Mouse (Mus musculus): ENCODE results near the gene Prkaca. TPM values are rescaled to one million over a fixed set of nuclear protein-coding genes. Genes with fewer than 3 reads are reported as not detected.

Gene Prkaca
- total and polyA plus RNA-seq, 3 experiments, result 14.0 to 27.3 (median 18.5) TPM

GRCm38 (mm10) chr8:84025863-84026262 lies 53.1 kb downstream of the Prkaca start:
- no peak for TF ChIP-seq USF2 (conservative IDR thresholded peaks at IDR 0.05; ENCODE audit: low read depth, low read length)

DNA sequence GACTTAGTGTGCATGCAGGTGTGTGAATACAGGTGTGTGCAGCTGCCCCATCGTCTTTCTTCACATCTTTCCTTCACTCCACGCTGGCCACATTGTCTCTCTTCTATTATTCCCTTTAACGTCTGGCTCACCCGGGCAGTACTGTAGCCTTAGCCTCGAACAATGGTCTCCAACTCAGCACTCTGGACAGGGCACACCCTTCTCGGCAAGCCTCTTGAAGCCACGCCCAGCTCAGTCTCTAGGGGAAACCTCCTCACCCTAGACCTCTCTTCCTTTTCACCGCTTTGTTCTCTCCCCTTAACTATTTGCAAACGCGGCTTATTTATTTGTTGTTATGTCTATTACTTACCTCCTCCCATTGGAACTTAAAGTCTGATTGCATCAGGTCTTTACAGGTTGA lies 54.7 kb downstream of the Prkaca start:
- peaks cover 2 to 4% of the 10 kb centered on the region in 2 experiments; a peak in 3 of 4 replicates for H3K4me1 ChIP-seq (ENCODE audit: control insufficient read depth in 1 of 2, insufficient read depth in 2 of 2)
- in situ Hi-C loops (cut with MboI; ENCODE audit: low pct_ligation_motif_present, low pct_unique_long_range_greater_than_20kb, low sequenced_read_pairs), result loop anchor here (25.0 kb wide), 1 partner anchor 310 kb away; no protein-coding TSS in a partner anchor
- no peaks in the 10 kb centered on the region for H3K79me2 ChIP-seq (replicated peaks; ENCODE audit: control insufficient read depth, extremely low read depth, insufficient read depth, poor library complexity, severe bottlenecking)
- peaks cover 0 to 23% of the 10 kb centered on the region in 2 experiments for H3K36me3 ChIP-seq (replicated peaks in 1 of 2; ENCODE audit: control insufficient read depth in 1 of 2, insufficient read depth in 1 of 2, low read length in 1 of 2)
- H3K27ac ChIP-seq (ENCODE audit: insufficient read depth, low read depth), result no peak overlapping the region
- peak; percentile 48 for DNase-seq (ENCODE audit: extremely low read depth)
- dilution Hi-C loops (cut with MboI; ENCODE audit: extremely low pct_ligation_motif_present, extremely low pct_unique_long_range_greater_than_20kb, low sequenced_read_pairs), result no loop called here
- H3K9ac ChIP-seq (ENCODE audit: insufficient read depth, low read depth), result no peak overlapping the region
- H3K9me3 ChIP-seq (replicated peaks; ENCODE audit: low read length), result no peaks in the 10 kb centered on the region
- no peak overlapping the region for H3K4me2 ChIP-seq (ENCODE audit: insufficient read depth, low read depth, poor library complexity, severe bottlenecking)
- peaks cover 9% of the 10 kb centered on the region for H3K27me3 ChIP-seq (replicated peaks)
- H3K4me3 ChIP-seq (replicated peaks in 1 of 3; ENCODE audit: low read depth in 2 of 3, low read length in 2 of 3, poor library complexity in 1 of 3), result no peak overlapping the region
- TF ChIP-seq ZKSCAN1 (IDR thresholded peaks at IDR 0.05; ENCODE audit: borderline replicate concordance, low read depth, low read length), result no peak
- TF ChIP-seq EP300 (IDR thresholded peaks at IDR 0.05; ENCODE audit: low read length), result no peak
- no peak for TF ChIP-seq NRF1 (IDR thresholded peaks at IDR 0.05; ENCODE audit: low read depth, low read length)
- no peak for TF ChIP-seq USF2 (conservative IDR thresholded peaks at IDR 0.05; ENCODE audit: low read depth, low read length)
- no peak for TF ChIP-seq ZC3H11A (IDR thresholded peaks at IDR 0.05; ENCODE audit: low read depth, low read length)
- no peak for TF ChIP-seq RCOR1 (conservative IDR thresholded peaks at IDR 0.05; ENCODE audit: low read depth, low read length)
- TF ChIP-seq MXI1 (IDR thresholded peaks at IDR 0.05; ENCODE audit: low read depth, low read length), result no peak
- no peak for TF ChIP-seq PAX5 (IDR thresholded peaks at IDR 0.05; ENCODE audit: low read length)

More at GRCm38 (mm10) chr8:84025863-84026262, 53.1 kb downstream of the Prkaca start:
- no peaks in the 10 kb centered on the region for H3K9me3 ChIP-seq (replicated peaks; ENCODE audit: low read length)
- dilution Hi-C loops (cut with MboI; ENCODE audit: extremely low pct_ligation_motif_present, extremely low pct_unique_long_range_greater_than_20kb, low sequenced_read_pairs), result no loop called here
- peaks cover 13% of the 10 kb centered on the region for H3K27me3 ChIP-seq (replicated peaks)
- no peak overlapping the region for H3K9ac ChIP-seq (ENCODE audit: insufficient read depth, low read depth)
- no peak overlapping the region for H3K4me2 ChIP-seq (ENCODE audit: insufficient read depth, low read depth, poor library complexity, severe bottlenecking)
- H3K4me1 ChIP-seq (ENCODE audit: control insufficient read depth in 1 of 2, insufficient read depth in 2 of 2), result peaks cover 2 to 4% of the 10 kb centered on the region in 2 experiments; a peak in 3 of 4 replicates
- H3K4me3 ChIP-seq (replicated peaks in 1 of 3; ENCODE audit: low read depth in 2 of 3, low read length in 2 of 3, poor library complexity in 1 of 3), result no peak overlapping the region
- H3K79me2 ChIP-seq (replicated peaks; ENCODE audit: control insufficient read depth, extremely low read depth, insufficient read depth, poor library complexity, severe bottlenecking), result no peaks in the 10 kb centered on the region
- no peak overlapping the region for H3K27ac ChIP-seq (ENCODE audit: insufficient read depth, low read depth)
- peaks cover 0 to 10% of the 10 kb centered on the region in 2 experiments for H3K36me3 ChIP-seq (replicated peaks in 1 of 2; ENCODE audit: control insufficient read depth in 1 of 2, insufficient read depth in 1 of 2, low read length in 1 of 2)
- in situ Hi-C loops (cut with MboI; ENCODE audit: low pct_ligation_motif_present, low pct_unique_long_range_greater_than_20kb, low sequenced_read_pairs), result loop anchor here (25.0 kb wide), 1 partner anchor 311 kb away; no protein-coding TSS in a partner anchor
- DNase-seq (ENCODE audit: extremely low read depth), result no peak

GRCm38 (mm10) chr8:84029272-84029671 lies 56.5 kb downstream of the Prkaca start:
- no peaks in the 10 kb centered on the region for H3K79me2 ChIP-seq (replicated peaks; ENCODE audit: control insufficient read depth, extremely low read depth, insufficient read depth, poor library complexity, severe bottlenecking)
- peaks cover 1% of the 10 kb centered on the region for H3K27me3 ChIP-seq (replicated peaks)
- peaks cover 2 to 4% of the 10 kb centered on the region in 2 experiments; a peak in 3 of 4 replicates for H3K4me1 ChIP-seq (ENCODE audit: control insufficient read depth in 1 of 2, insufficient read depth in 2 of 2)
- dilution Hi-C loops (cut with MboI; ENCODE audit: extremely low pct_ligation_motif_present, extremely low pct_unique_long_range_greater_than_20kb, low sequenced_read_pairs), result no loop called here
- DNase-seq (ENCODE audit: extremely low read depth), result peak; percentile 19
- H3K27ac ChIP-seq (ENCODE audit: insufficient read depth, low read depth), result no peak overlapping the region
- no peaks in the 10 kb centered on the region for H3K9me3 ChIP-seq (replicated peaks; ENCODE audit: low read length)
- H3K36me3 ChIP-seq (replicated peaks in 1 of 2; ENCODE audit: control insufficient read depth in 1 of 2, insufficient read depth in 1 of 2, low read length in 1 of 2), result peaks cover 0 to 38% of the 10 kb centered on the region in 2 experiments
- no peak overlapping the region for H3K4me2 ChIP-seq (ENCODE audit: insufficient read depth, low read depth, poor library complexity, severe bottlenecking)
- in situ Hi-C loops (cut with MboI; ENCODE audit: low pct_ligation_motif_present, low pct_unique_long_range_greater_than_20kb, low sequenced_read_pairs), result loop anchor here (25.0 kb wide), 1 partner anchor 308 kb away; no protein-coding TSS in a partner anchor
- H3K4me3 ChIP-seq (replicated peaks in 1 of 3; ENCODE audit: low read depth in 2 of 3, low read length in 2 of 3, poor library complexity in 1 of 3), result no peak overlapping the region
- no peak overlapping the region for H3K9ac ChIP-seq (ENCODE audit: insufficient read depth, low read depth)
- TF ChIP-seq NRF1 (IDR thresholded peaks at IDR 0.05; ENCODE audit: low read depth, low read length) (no peak), GABPA (IDR thresholded peaks at IDR 0.05; ENCODE audit: insufficient replicate concordance, low read depth, low read length) (no peak), CTCF (conservative IDR thresholded peaks at IDR 0.05 in 1 of 2, IDR thresholded peaks at IDR 0.05 in 1 of 2; ENCODE audit: low read depth in 2 of 2, low read length in 2 of 2) (no peak), ZC3H11A (IDR thresholded peaks at IDR 0.05; ENCODE audit: low read depth, low read length) (no peak), ETS1 (conservative IDR thresholded peaks at IDR 0.05; ENCODE audit: low read depth, low read length) (no peak), JUN (IDR thresholded peaks at IDR 0.05; ENCODE audit: insufficient read depth, low read depth, low read length) (no peak), SIN3A (IDR thresholded peaks at IDR 0.05; ENCODE audit: low read length) (no peak), CHD2 (IDR thresholded peaks at IDR 0.05; ENCODE audit: low read length) (no peak), MEF2A (IDR thresholded peaks at IDR 0.05; ENCODE audit: borderline replicate concordance, low read depth, low read length) (no peak), PAX5 (IDR thresholded peaks at IDR 0.05; ENCODE audit: low read length) (no peak)
